Mouse (Mus musculus) cerebellum, postnatal 36 days (tissue): ENCODE results near the gene Gm43638.
"Not testable (repeated sequence)": the region's sequence is repeated elsewhere in the genome, so short reads cannot be mapped to it uniquely, and the experiment has no call there.

ENCODE experiments used
- DNase-seq, 2 experiments: peaks; one replicate each; pipeline ENCODE4 v3.0.0; 2021 to 2022; ENCODE audit warnings: mixed read lengths in 2 of 2

Gm43638 gene

GRCm38 (mm10) chr5:87486706-87487105, at the start of gene Gm43638:
Gene Gm43638 (minus strand): TSS chr5:87486806.
- not testable (repeated sequence) for DNase-seq

- DNase-seq: no peak
These were observed 49.5 kb upstream of the Gm43638 start for GRCm38 (mm10) chr5:87535994-87536644.

GRCm38 (mm10) chr5:87532288-87532687, 45.7 kb upstream of the Gm43638 start:
- DNase-seq: no peak

- DNase-seq: not testable (repeated sequence)
These were observed 37.0 kb upstream of the Gm43638 start for GRCm38 (mm10) chr5:87523561-87523960.

- no peak for DNase-seq
These were observed 19.3 kb upstream of the Gm43638 start for GRCm38 (mm10) chr5:87505776-87506458.

- DNase-seq: no peak
These were observed 16.1 kb upstream of the Gm43638 start for GRCm38 (mm10) chr5:87502687-87503086.

GRCm38 (mm10) chr5:87499341-87499740, 12.7 kb upstream of the Gm43638 start:
- DNase-seq: no peak

- no peak for DNase-seq
These were observed 12.3 kb upstream of the Gm43638 start for GRCm38 (mm10) chr5:87498936-87499335.

- DNase-seq: no peak
These were observed 4.2 kb upstream of the Gm43638 start, which contains the start of gene Ugt2a1 for GRCm38 (mm10) chr5:87490771-87491170. Gene Ugt2a1 (minus strand): TSS chr5:87490871.

- DNase-seq: no peak
These were observed 4.4 kb downstream of the Gm43638 start, which contains the start of gene Ugt2a2 for GRCm38 (mm10) chr5:87482160-87482559. Gene Ugt2a2 (minus strand): TSS chr5:87482260.

GRCm38 (mm10) chr5:87458810-87459209, 27.8 kb downstream of the Gm43638 start:
- DNase-seq: no peak

GRCm38 (mm10) chr5:87457701-87458100, 28.9 kb downstream of the Gm43638 start:
- DNase-seq: no peak

- DNase-seq: no peak
These were observed 30.3 kb downstream of the Gm43638 start for GRCm38 (mm10) chr5:87456216-87456850.

GRCm38 (mm10) chr5:87455519-87455918, 31.1 kb downstream of the Gm43638 start:
- no peak for DNase-seq

GRCm38 (mm10) chr5:87452514-87452913, 34.1 kb downstream of the Gm43638 start:
- not testable (repeated sequence) for DNase-seq

- DNase-seq: no peak
These were observed 50.3 kb downstream of the Gm43638 start for GRCm38 (mm10) chr5:87436264-87436663.

GRCm38 (mm10) chr5:87425676-87426075, 60.9 kb downstream of the Gm43638 start:
- no peak for DNase-seq

GRCm38 (mm10) chr5:87424041-87424440, 62.6 kb downstream of the Gm43638 start, which contains the start of gene Ugt2b38:
Gene Ugt2b38 (minus strand): TSS chr5:87424203.
- not testable (repeated sequence) for DNase-seq
